Mouse (Mus musculus): ENCODE measurements around the gene Pole2. TPM values are rescaled to one million over a fixed set of nuclear protein-coding genes. Genes with fewer than 3 reads are reported as not detected.

The Pole2 gene
- total and polyA plus RNA-seq, 2 experiments from 2014 or later = 2.6 to 5.0 TPM

GRCm38 (mm10) chr12:69250756-69251155 lies 22.8 kb upstream of the Pole2 start:
- no peak for DNase-seq
- Histone ChIP-seq H3K4me1 (ENCODE audit: insufficient read depth) (no peaks in the 10 kb centered on the region), H3K9me3 (ENCODE audit: low read length) (no peaks in the 10 kb centered on the region), H3K27ac (ENCODE audit: low read depth, low read length) (no peak overlapping the region), H3K4me3 (ENCODE audit: low read depth, low read length) (no peak overlapping the region), H3K36me3 (ENCODE audit: insufficient read depth) (no peaks in the 10 kb centered on the region), H3K27me3 (ENCODE audit: insufficient read depth, low read length) (no peaks in the 10 kb centered on the region), H3K9ac (no peak overlapping the region), H3K4me2 (ENCODE audit: low read depth) (no peak overlapping the region)
- no peak for ATAC-seq
- no peak for TF ChIP-seq CTCF (IDR thresholded peaks at IDR 0.05; ENCODE audit: low read depth)
- WGBS = 78% methylated on average over 8 of the region's 8 CpGs

- no peak for TF ChIP-seq CTCF (IDR thresholded peaks at IDR 0.05; ENCODE audit: low read depth)
Observed at GRCm38 (mm10) chr12:69249766-69250165, 21.8 kb upstream of the Pole2 start.

GRCm38 (mm10) chr12:69241771-69242431 lies 13.9 kb upstream of the Pole2 start:
- ATAC-seq (peak; percentile 92), DNase-seq (peak; percentile 81)
- Histone ChIP-seq H3K27me3 (ENCODE audit: insufficient read depth, low read length) (no peaks in the 10 kb centered on the region), H3K27ac (ENCODE audit: low read depth, low read length) (peak overlapping the region; percentile 82), H3K9me3 (ENCODE audit: low read length) (no peaks in the 10 kb centered on the region), H3K4me1 (ENCODE audit: insufficient read depth) (no peaks in the 10 kb centered on the region), H3K36me3 (ENCODE audit: insufficient read depth) (no peaks in the 10 kb centered on the region), H3K4me2 (ENCODE audit: low read depth) (peak overlapping the region; percentile 69), H3K9ac (peak overlapping the region; percentile 79), H3K4me3 (ENCODE audit: low read depth, low read length) (peak overlapping the region; percentile 72)
- no peak for TF ChIP-seq CTCF (IDR thresholded peaks at IDR 0.05; ENCODE audit: low read depth)
- WGBS = 2% methylated on average over 59 of the region's 64 CpGs

More at GRCm38 (mm10) chr12:69249766-69250165, 21.8 kb upstream of the Pole2 start:
- H3K27me3 ChIP-seq (ENCODE audit: insufficient read depth, low read length) = no peaks in the 10 kb centered on the region
- H3K4me3 ChIP-seq (ENCODE audit: low read depth, low read length) = no peak overlapping the region
- no peak overlapping the region for H3K9ac ChIP-seq
- H3K27ac ChIP-seq (ENCODE audit: low read depth, low read length) = no peak overlapping the region
- no peak for ATAC-seq
- no peaks in the 10 kb centered on the region for H3K4me1 ChIP-seq (ENCODE audit: insufficient read depth)
- no peaks in the 10 kb centered on the region for H3K9me3 ChIP-seq (ENCODE audit: low read length)
- DNase-seq = no peak
- no peaks in the 10 kb centered on the region for H3K36me3 ChIP-seq (ENCODE audit: insufficient read depth)
- no peak overlapping the region for H3K4me2 ChIP-seq (ENCODE audit: low read depth)
- 85% methylated on average over 4 of the region's 4 CpGs for WGBS

DNA sequence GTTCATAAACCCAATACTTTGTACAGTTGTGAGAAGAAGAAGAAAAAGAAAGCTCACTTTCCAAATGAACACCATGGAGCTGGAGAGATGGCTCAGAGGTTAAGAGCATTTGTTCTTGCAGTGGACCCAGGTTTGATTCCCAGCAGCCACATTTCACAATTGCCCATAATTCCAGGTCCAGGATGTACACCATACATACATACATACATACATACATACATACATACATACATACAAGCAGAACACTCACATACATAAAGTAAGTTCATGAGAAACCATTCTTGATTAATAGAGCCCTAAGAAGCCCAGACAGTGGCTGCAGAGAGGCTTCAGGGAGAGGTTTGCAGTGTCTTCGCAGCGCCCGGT lies 13.4 kb upstream of the Pole2 start:
- no peak; the same call in 1 of the 2 replicates for ATAC-seq
- H3K27ac ChIP-seq (ENCODE audit: low read depth, low read length) = peak overlapping the region; percentile 82

GRCm38 (mm10) chr12:69240876-69241275 lies 12.9 kb upstream of the Pole2 start, which contains the start of gene Klhdc1:
Klhdc1 (plus strand) TSS chr12:69241176.
- Histone ChIP-seq H3K9ac (peak within 1 kb of the TSS; percentile 79), H3K4me3 (ENCODE audit: low read depth, low read length) (peak within 1 kb of the TSS; percentile 72), H3K27ac (ENCODE audit: low read depth, low read length) (peak within 1 kb of the TSS; percentile 82)

More for the DNA sequence above, 13.4 kb upstream of the Pole2 start:
- Histone ChIP-seq H3K9me3 (ENCODE audit: low read length) (no peaks in the 10 kb centered on the region), H3K4me2 (ENCODE audit: low read depth) (peak overlapping the region; percentile 69), H3K4me3 (ENCODE audit: low read depth, low read length) (peak overlapping the region; percentile 72), H3K27me3 (ENCODE audit: insufficient read depth, low read length) (no peaks in the 10 kb centered on the region), H3K36me3 (ENCODE audit: insufficient read depth) (no peaks in the 10 kb centered on the region), H3K9ac (peak overlapping the region; percentile 79), H3K4me1 (ENCODE audit: insufficient read depth) (no peaks in the 10 kb centered on the region)
- 6% methylated on average over 3 of the region's 3 CpGs for WGBS
- no peak for TF ChIP-seq CTCF (IDR thresholded peaks at IDR 0.05; ENCODE audit: low read depth)
- DNase-seq = no peak

DNA sequence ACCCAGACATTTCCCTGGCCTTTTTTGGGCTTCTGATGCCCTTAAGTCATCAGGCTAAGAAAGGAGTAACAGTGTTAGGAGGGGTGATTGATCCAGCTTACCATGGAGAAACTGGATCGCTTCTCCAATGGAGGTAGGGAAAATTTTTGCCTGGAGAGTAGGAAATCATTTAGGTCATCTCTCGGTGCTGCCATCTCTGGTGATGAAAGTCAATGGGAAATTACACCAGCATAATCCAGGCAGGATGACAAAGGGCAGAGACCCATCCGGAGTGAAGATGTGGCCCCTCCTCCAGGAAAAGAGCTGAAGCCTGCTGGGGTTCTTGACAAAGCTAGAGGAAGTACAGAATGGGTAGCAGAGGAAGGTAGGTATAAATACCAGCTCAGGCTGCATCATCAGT lies 10.3 kb upstream of the Pole2 start:
- WGBS = 41% methylated on average over 3 of the region's 3 CpGs
- Histone ChIP-seq H3K4me2 (ENCODE audit: low read depth) (no peak overlapping the region), H3K27ac (ENCODE audit: low read depth, low read length) (no peak overlapping the region), H3K9me3 (ENCODE audit: low read length) (no peaks in the 10 kb centered on the region), H3K4me3 (ENCODE audit: low read depth, low read length) (no peak overlapping the region), H3K36me3 (ENCODE audit: insufficient read depth) (no peaks in the 10 kb centered on the region), H3K4me1 (ENCODE audit: insufficient read depth) (no peaks in the 10 kb centered on the region), H3K9ac (no peak overlapping the region), H3K27me3 (ENCODE audit: insufficient read depth, low read length) (no peaks in the 10 kb centered on the region)
- DNase-seq (no peak), ATAC-seq (no peak)
- no peak for TF ChIP-seq CTCF (IDR thresholded peaks at IDR 0.05; ENCODE audit: low read depth)

More at GRCm38 (mm10) chr12:69240876-69241275, 12.9 kb upstream of the Pole2 start, which contains the start of gene Klhdc1:
- Histone ChIP-seq H3K9me3 (ENCODE audit: low read length) (no peaks in the 10 kb centered on the region), H3K4me1 (ENCODE audit: insufficient read depth) (no peaks in the 10 kb centered on the region), H3K36me3 (ENCODE audit: insufficient read depth) (no peaks in the 10 kb centered on the region), H3K27me3 (ENCODE audit: insufficient read depth, low read length) (no peaks in the 10 kb centered on the region), H3K4me2 (ENCODE audit: low read depth) (peak within 1 kb of the TSS; percentile 69)
- WGBS = 66% methylated on average over 6 of the region's 6 CpGs
- ATAC-seq (no peak), DNase-seq (no peak)
- TF ChIP-seq CTCF (IDR thresholded peaks at IDR 0.05; ENCODE audit: low read depth) = no peak

GRCm38 (mm10) chr12:69235782-69236181 lies 7.8 kb upstream of the Pole2 start:
- Histone ChIP-seq H3K27ac (ENCODE audit: low read depth, low read length) (no peak overlapping the region), H3K9ac (no peak overlapping the region), H3K36me3 (ENCODE audit: insufficient read depth) (no peaks in the 10 kb centered on the region), H3K4me2 (ENCODE audit: low read depth) (no peak overlapping the region), H3K4me3 (ENCODE audit: low read depth, low read length) (no peak overlapping the region), H3K9me3 (ENCODE audit: low read length) (no peaks in the 10 kb centered on the region), H3K4me1 (ENCODE audit: insufficient read depth) (no peaks in the 10 kb centered on the region), H3K27me3 (ENCODE audit: insufficient read depth, low read length) (no peaks in the 10 kb centered on the region)
- ATAC-seq (no peak), DNase-seq (no peak)
- WGBS = 91% methylated on average over 6 of the region's 6 CpGs
- no peak for TF ChIP-seq CTCF (IDR thresholded peaks at IDR 0.05; ENCODE audit: low read depth)

All from forebrain, postnatal 0 days (tissue).